Mouse (Mus musculus) lung, postnatal 14 days (tissue): Measurements from ENCODE around the gene Polr1d.

Experiments used
- DNase-seq: peaks from one replicate; pipeline ENCODE4 v3.0.0; 2021

Polr1d gene

GRCm38 (mm10) chr5:147154806-147155371 is 78.0 kb downstream of the Polr1d start:
- no peak for DNase-seq

- no peak for DNase-seq
Observed at GRCm38 (mm10) chr5:147155449-147156133, 78.7 kb downstream of the Polr1d start.

DNA sequence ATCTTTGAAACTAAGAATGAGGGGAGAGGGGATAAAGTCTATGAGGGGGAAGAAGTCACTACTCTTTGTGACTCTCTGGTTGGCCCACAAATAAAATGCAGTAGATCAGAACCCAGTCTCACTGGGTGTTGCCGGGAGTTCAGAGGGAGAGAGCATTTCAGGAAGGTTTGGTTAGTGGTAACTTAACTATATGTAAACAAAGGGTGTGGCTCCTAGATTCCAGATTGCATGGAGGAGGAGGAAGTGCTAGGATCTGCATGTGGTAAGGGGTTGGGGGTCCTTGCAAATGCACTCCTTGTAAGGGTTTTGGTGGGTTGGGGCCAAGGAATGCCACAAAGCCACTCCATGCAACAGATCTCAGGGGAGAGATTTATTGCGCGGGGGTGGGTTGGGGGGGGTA is 79.5 kb downstream of the Polr1d start:
- no peak for DNase-seq

DNA sequence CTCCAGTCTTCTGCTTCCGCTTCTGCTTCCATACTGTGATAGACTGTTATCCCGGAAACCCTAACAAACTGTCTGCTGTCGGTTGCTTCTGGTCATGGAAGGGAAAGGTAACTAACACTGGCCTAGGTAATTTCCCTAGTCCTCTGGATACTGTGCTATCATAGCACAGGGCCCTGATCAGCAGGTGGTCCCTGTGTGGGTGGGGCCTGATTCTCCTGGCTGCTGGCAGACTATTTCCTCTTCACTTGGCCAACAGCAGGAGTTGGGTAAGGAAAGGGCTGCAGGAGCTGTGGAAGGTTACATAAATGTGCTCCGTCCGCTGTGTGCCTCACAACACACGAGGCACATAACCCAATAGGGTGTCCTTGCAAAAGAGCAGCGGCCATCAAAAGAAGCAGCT is 80.6 kb downstream of the Polr1d start:
- no peak for DNase-seq

DNA sequence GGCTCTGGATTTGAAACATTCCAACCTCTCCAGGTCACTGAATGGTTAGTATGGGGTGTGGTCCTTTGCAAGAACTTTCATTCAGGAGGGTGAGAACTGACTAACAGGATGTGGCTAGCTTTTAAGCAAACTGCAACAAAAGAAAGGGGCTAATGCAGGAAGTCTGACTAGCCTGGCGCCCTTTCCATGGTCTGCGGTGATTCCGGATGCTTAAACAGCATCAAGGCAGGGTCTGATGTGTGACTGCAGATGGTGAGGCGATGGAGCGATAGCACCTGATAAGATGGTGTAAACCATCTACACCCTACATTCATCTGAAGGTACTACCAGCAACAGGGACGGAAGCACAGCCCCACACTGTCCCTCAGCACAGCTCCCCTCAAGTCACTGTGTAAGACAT is 82.5 kb downstream of the Polr1d start:
- DNase-seq = no peak

- DNase-seq = no peak
Observed at GRCm38 (mm10) chr5:147159792-147160191, 82.9 kb downstream of the Polr1d start.
